Comparison of ENCODE assay signal across 27 mouse cellular contexts in the genomic region with DNA sequence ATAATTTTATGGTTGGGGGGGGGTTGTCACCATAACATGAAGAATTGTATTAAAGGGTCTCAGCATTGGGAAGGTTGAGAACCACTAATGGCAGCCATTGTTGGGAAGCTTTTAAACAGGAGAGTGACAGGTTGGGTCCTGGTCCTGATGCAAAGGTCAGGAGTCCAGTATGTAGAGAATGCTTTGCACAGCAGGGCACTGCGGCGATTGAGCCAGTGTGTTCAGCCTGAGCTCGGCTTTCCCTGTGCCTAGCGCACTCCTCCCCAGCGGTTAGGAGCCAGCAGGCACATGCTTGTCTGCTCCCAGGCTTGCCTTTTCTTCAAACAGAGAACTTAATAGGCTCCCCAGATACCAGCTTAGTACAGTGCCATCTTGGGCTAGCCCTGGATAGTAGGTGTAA. TPM values are rescaled to one million over a fixed set of nuclear protein-coding genes. Genes with fewer than 3 reads are reported as not detected.
DNase-seq lines count a peak whose midpoint lies in the region; ATAC-seq lines count a peak whose summit lies in the region.
"Had no signal": no experiment of that assay in that cellular context is flagged by ENCODE, and none has a peak within 500 bp of the region (broad histone marks: within the 10 kb centered on the region; RNA-seq: fewer than 3 reads in every experiment).

No protein-coding gene starts in this region.

- H3K27ac ChIP-seq in heart, embryonic 15.5 days: 0 out of 2 replicates have a peak overlapping the region, but pooled peaks have one; percentile 3
- no peak overlapping the region for H3K27ac ChIP-seq in liver, embryonic 11.5 days (ENCODE audit: low read depth, low read length)
- no peak overlapping the region for H3K27ac ChIP-seq in liver, embryonic 13.5 days
- H3K27ac ChIP-seq in stomach, embryonic 15.5 days: no peak overlapping the region
- H3K27ac ChIP-seq: embryonic facial prominence, embryonic 15.5 days; limb, embryonic 15.5 days; lung, embryonic 15.5 days; macrophage; midbrain, embryonic 12.5 days had no signal

- no peaks in the 10 kb centered on the region for H3K36me3 ChIP-seq in heart, embryonic 15.5 days
- H3K36me3 ChIP-seq in liver, embryonic 11.5 days (ENCODE audit: control insufficient read depth, insufficient read depth, low read length): no peaks in the 10 kb centered on the region
- no peaks in the 10 kb centered on the region for H3K36me3 ChIP-seq in liver, embryonic 13.5 days
- no peaks in the 10 kb centered on the region for H3K36me3 ChIP-seq in stomach, embryonic 15.5 days
- H3K36me3 ChIP-seq: embryonic facial prominence, embryonic 15.5 days; limb, embryonic 15.5 days; lung, embryonic 15.5 days; midbrain, embryonic 12.5 days had no signal

- 58% methylated on average over 5 of the region's 5 CpGs for WGBS in heart, embryonic 15.5 days
- WGBS in liver, embryonic 11.5 days: 69% methylated on average over 5 of the region's 5 CpGs
- WGBS in liver, embryonic 13.5 days (ENCODE audit: insufficient replicate concordance): 66% methylated on average over 5 of the region's 5 CpGs
- 70% methylated on average over 5 of the region's 5 CpGs for WGBS in stomach, embryonic 15.5 days

- no peaks in the 10 kb centered on the region for H3K9me3 ChIP-seq in heart, embryonic 15.5 days (replicated peaks)
- H3K9me3 ChIP-seq in liver, embryonic 11.5 days (ENCODE audit: control insufficient read depth, low read length): no peaks in the 10 kb centered on the region
- H3K9me3 ChIP-seq in liver, embryonic 13.5 days (replicated peaks): no peaks in the 10 kb centered on the region
- H3K9me3 ChIP-seq in stomach, embryonic 15.5 days: no peaks in the 10 kb centered on the region
- H3K9me3 ChIP-seq: embryonic facial prominence, embryonic 15.5 days; limb, embryonic 15.5 days; lung, embryonic 15.5 days had no signal

- intact Hi-C loops in heart, postnatal 10 days (cut with DNase I): no loop called here

- no peak overlapping the region for H3K4me3 ChIP-seq in heart, embryonic 15.5 days
- H3K4me3 ChIP-seq in liver, embryonic 11.5 days (ENCODE audit: low read depth, low read length): no peak overlapping the region
- no peak overlapping the region for H3K4me3 ChIP-seq in liver, embryonic 13.5 days (replicated peaks)
- no peak overlapping the region for H3K4me3 ChIP-seq in stomach, embryonic 15.5 days (replicated peaks)
- H3K4me3 ChIP-seq: embryonic facial prominence, embryonic 15.5 days; limb, embryonic 15.5 days; lung, embryonic 15.5 days; midbrain, embryonic 12.5 days; myocyte had no signal

- no peak overlapping the region for H3K9ac ChIP-seq in heart, embryonic 15.5 days
- H3K9ac ChIP-seq in liver, embryonic 11.5 days (ENCODE audit: low read depth, low read length): no peak overlapping the region
- H3K9ac ChIP-seq in liver, embryonic 13.5 days: no peak overlapping the region
- no peak overlapping the region for H3K9ac ChIP-seq in stomach, embryonic 15.5 days
- H3K9ac ChIP-seq: embryonic facial prominence, embryonic 15.5 days; limb, embryonic 15.5 days; lung, embryonic 15.5 days; midbrain, embryonic 12.5 days had no signal

- no peaks in the 10 kb centered on the region for H3K27me3 ChIP-seq in heart, embryonic 15.5 days
- no peaks in the 10 kb centered on the region for H3K27me3 ChIP-seq in liver, embryonic 11.5 days (replicated peaks; ENCODE audit: control insufficient read depth, insufficient read depth, low read length)
- no peaks in the 10 kb centered on the region for H3K27me3 ChIP-seq in liver, embryonic 13.5 days
- H3K27me3 ChIP-seq in stomach, embryonic 15.5 days (replicated peaks): no peaks in the 10 kb centered on the region
- H3K27me3 ChIP-seq: embryonic facial prominence, embryonic 15.5 days; limb, embryonic 15.5 days; lung, embryonic 15.5 days; midbrain, embryonic 12.5 days had no signal

- DNase-seq in heart, postnatal 10 days: no peak
- peak; percentile 12 for DNase-seq in liver
- DNase-seq in liver, embryonic 11.5 days (ENCODE audit: low spot score): no peak
- DNase-seq in liver, embryonic 13.5 days: no peak
- DNase-seq in frontal cortex, postnatal 36 days (ENCODE audit: low spot score in 2 of 2): no peak
- no peak for DNase-seq in frontal cortex, postnatal 14 days (ENCODE audit: low spot score in 2 of 2)
- DNase-seq: cerebellum, adult 2 months; gastrocnemius, postnatal 10 days; heart, adult 18-20 months; kidney, postnatal 14 days; right cerebral cortex, postnatal 14 days; spleen, adult 18-20 months; thymus, adult 2 months had no signal

- H3K4me2 ChIP-seq in heart, embryonic 15.5 days: no peak overlapping the region
- no peak overlapping the region for H3K4me2 ChIP-seq in liver, embryonic 11.5 days
- no peak overlapping the region for H3K4me2 ChIP-seq in liver, embryonic 13.5 days
- H3K4me2 ChIP-seq in stomach, embryonic 15.5 days: no peak overlapping the region
- H3K4me2 ChIP-seq: embryonic facial prominence, embryonic 15.5 days; limb, embryonic 15.5 days; lung, embryonic 15.5 days; midbrain, embryonic 12.5 days had no signal

- ATAC-seq in heart, embryonic 15.5 days (replicated peaks; ENCODE audit: insufficient number of reproducible peaks, insufficient read depth, low FRiP score, low read depth): no peak
- ATAC-seq in liver, embryonic 11.5 days (replicated peaks; ENCODE audit: low FRiP score): no peak
- peak; percentile 53; the same call in 1 of the 2 replicates for ATAC-seq in liver, embryonic 13.5 days (ENCODE audit: low read depth)
- ATAC-seq in stomach, embryonic 15.5 days (ENCODE audit: insufficient read depth, low FRiP score, low read depth): peak; percentile 11; the same call in 1 of the 2 replicates

- peaks cover 7% of the 10 kb centered on the region for H3K4me1 ChIP-seq in heart, embryonic 15.5 days (replicated peaks)
- H3K4me1 ChIP-seq in liver, embryonic 11.5 days (replicated peaks; ENCODE audit: control insufficient read depth, insufficient read depth, low read length): no peaks in the 10 kb centered on the region
- peaks cover 4% of the 10 kb centered on the region; the same call in 1 of the 2 replicates for H3K4me1 ChIP-seq in liver, embryonic 13.5 days (replicated peaks)
- 0 out of 2 replicates have a peak, but pooled peaks cover 4% of the 10 kb centered on the region for H3K4me1 ChIP-seq in stomach, embryonic 15.5 days
- H3K4me1 ChIP-seq: embryonic facial prominence, embryonic 15.5 days; limb, embryonic 15.5 days; lung, embryonic 15.5 days; midbrain, embryonic 12.5 days had no signal

RNA-seq across cellular contexts. Expression of a gene that starts 13.6 kb away (rescaled TPM):
- 6.9 and 7.1 TPM in 2 replicates for polyA plus RNA-seq in heart, embryonic 15.5 days (2015; fragmentation: Nextera tagmentation; extraction: Ambion mirVana)
- 10 to 100 TPM; 12.7 to 13.9 TPM for total RNA-seq in heart, postnatal 10 days (2021)
- polyA plus RNA-seq in liver, embryonic 11.5 days (2014; fragmentation: Nextera tagmentation; extraction: Ambion mirVana): 1.5 and 1.9 TPM in 2 replicates
- polyA plus RNA-seq in liver, embryonic 13.5 days (2015; fragmentation: Nextera tagmentation; extraction: Ambion mirVana): 1.5 and 1.9 TPM in 2 replicates
- polyA plus RNA-seq in stomach, embryonic 15.5 days (2015; fragmentation: Nextera tagmentation; extraction: Ambion mirVana): 9.2 and 9.4 TPM in 2 replicates

RNA-seq across cellular contexts. Expression of a gene that starts 19.4 kb away (rescaled TPM):
- polyA plus RNA-seq in heart, embryonic 15.5 days (2015; fragmentation: Nextera tagmentation; extraction: Ambion mirVana): 0.13 and 0.29 TPM in 2 replicates
- not detected for total RNA-seq in heart, postnatal 10 days (2021)
- not detected in 2 replicates for polyA plus RNA-seq in liver, embryonic 11.5 days (2014; fragmentation: Nextera tagmentation; extraction: Ambion mirVana)
- 0.08 and 0.12 TPM in 2 replicates for polyA plus RNA-seq in liver, embryonic 13.5 days (2015; fragmentation: Nextera tagmentation; extraction: Ambion mirVana)
- polyA plus RNA-seq in stomach, embryonic 15.5 days (2015; fragmentation: Nextera tagmentation; extraction: Ambion mirVana): 22.7 and 26.1 TPM in 2 replicates
- total RNA-seq: adrenal gland, adult 18-20 months; gastrocnemius, postnatal 10 days; heart, adult 18-20 months; hematopoietic stem cell, adult 5-6 weeks; left cerebral cortex, adult 18-20 months; left cerebral cortex, postnatal 36 days had no signal
- polyA plus RNA-seq: cerebellum, adult 2 months; cortical plate, adult 2 months; macrophage; midbrain, embryonic 12.5 days; myocyte; neural tube, embryonic 14.5 days had no signal

Comparison
In these comparisons a context has a peak if more than half of its experiments do, and no peak if none do; other contexts are left out.
1. ATAC-seq: peak in liver, embryonic 13.5 days (single experiment) and stomach, embryonic 15.5 days (single experiment); none in heart, embryonic 15.5 days (single experiment) and liver, embryonic 11.5 days (single experiment).
2. RNA of a gene that starts 19.4 kb away (polyA plus RNA-seq): 22.7 to 26.1 TPM in stomach, embryonic 15.5 days; 0.13 to 0.29 TPM in heart, embryonic 15.5 days, not detected in liver, embryonic 11.5 days and 0.08 to 0.12 TPM in liver, embryonic 13.5 days; every median in the first group is over 10 times any median in the second.